Mouse (Mus musculus): ENCODE measurements around the gene Msi2.

The Msi2 gene

DNA sequence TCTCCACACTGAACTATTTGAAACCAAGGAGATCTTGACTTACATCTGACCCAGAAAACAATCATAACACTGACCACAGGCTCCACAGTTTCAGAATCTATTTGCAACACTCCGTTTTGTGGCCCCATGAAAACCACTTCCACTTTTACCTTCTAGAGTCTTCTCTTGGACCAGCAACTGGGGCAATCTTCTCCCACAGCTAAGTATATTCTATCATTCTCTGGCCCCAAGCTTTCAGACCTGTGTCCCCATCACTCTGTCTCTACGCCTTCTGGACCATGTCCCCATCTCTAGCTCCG, 86.4 kb downstream of the Msi2 start:
- no peak for DNase-seq

DNA sequence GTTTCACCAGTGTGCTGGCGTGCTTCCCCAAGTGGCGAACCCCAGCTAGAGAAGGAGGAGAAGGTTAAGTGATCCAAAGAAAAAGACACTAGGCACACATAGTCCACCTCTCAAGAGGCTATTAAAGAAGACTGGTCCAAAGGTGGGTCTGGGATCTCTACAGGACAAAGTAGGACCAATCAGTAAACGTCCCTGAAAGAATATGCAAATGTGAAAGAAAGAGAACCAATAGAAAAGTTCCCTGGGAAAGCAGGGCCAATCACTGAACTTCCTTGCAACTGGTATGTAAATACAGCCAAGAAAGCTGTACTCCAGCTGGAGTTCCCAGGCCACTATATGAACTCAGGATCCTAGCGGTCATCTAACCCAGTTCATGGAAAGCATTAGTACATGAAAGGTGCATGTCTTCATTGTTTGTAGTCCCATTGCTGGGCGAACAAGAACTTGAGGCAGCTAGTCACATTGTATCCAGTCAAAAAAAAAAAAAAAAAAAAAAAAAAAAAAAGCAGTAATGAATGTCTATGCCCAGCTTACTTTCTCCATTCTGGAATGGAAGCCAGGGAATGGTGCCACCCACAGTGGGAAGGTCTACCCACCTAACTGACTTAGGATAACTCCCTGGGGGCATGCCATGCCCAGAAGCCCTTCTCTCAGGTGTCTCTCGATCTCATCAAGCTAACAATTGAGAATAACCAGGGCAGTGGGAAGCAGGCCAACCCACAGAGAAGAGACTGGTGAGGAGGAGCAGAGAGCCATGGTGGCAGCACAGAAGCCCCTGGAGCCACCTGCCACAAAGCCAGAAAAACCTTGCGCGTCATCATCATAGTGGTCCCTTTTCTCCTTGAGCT, 87.0 kb downstream of the Msi2 start:
- no peak for DNase-seq

- peak; percentile 64 for DNase-seq
Observed at GRCm38 (mm10) chr11:88629619-88630018, 88.7 kb downstream of the Msi2 start.

GRCm38 (mm10) chr11:88629165-88629564, 89.1 kb downstream of the Msi2 start:
- DNase-seq: no peak

DNA sequence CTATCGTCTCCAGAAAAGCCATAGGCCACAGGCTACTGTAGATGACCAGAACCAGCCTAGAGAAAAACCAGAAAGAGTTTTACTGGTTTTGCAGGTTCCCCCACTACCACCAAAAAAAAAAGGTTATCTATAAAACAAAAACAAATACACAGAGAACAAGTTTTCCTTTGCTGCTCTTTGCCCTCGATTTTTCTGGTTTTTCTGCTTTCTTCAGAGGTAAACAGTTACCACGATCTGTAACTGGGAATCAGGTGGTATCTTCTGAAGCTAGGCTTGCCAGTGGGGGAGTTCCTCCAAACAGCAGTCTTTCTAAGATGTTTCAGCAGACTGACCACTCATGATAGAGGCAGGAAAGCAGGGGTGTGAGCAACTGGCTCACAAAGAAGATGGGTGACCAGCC, 89.6 kb downstream of the Msi2 start:
- DNase-seq: no peak

- DNase-seq: no peak
Observed at GRCm38 (mm10) chr11:88627327-88627726, 91.0 kb downstream of the Msi2 start.

DNA sequence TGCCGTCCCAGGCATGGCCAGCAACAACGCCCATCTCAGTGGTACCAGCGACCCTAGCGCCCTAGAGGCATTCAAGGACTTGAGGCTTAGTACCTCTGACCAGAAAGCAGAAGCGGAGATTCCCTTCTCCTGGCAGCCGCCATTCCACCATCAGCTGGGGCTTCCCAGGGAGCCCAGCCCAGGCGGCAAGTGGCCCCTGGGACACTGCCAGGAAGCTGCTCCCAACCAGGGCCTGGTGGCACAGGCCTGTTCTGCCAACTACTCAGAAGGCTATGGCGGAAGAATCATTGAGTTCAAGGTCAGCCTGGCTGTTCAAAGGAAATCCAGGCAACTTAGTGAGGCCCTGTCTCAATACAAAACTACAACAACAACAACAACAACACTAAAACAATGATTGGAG, 91.7 kb downstream of the Msi2 start:
- no peak for DNase-seq

- no peak for DNase-seq
Observed at GRCm38 (mm10) chr11:88626061-88626460, 92.3 kb downstream of the Msi2 start.

- DNase-seq: no peak
Observed at GRCm38 (mm10) chr11:88625063-88625462, 93.2 kb downstream of the Msi2 start.

GRCm38 (mm10) chr11:88624627-88625026, 93.7 kb downstream of the Msi2 start:
- no peak for DNase-seq

DNA sequence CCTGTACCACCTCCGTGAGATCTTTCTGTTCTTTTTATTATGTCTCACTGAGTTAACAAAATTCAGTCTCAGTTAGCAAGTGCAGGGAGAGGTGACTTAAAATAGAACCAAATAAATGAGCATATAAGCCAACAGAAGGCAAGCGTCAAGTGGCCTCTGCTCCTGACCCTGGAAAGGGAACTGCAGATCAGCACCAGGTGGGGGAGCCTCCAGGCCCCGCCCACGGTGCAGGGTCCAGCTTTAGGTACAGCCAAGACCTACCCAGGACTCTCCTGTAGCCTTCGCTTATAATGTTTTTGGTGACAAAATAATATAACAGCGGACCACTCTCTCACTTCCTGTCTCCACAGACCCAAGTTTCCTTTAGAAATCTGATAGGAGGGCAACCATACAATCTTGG, 94.6 kb downstream of the Msi2 start:
- DNase-seq: no peak

- no peak for DNase-seq
Observed at GRCm38 (mm10) chr11:88622496-88622895, 95.8 kb downstream of the Msi2 start.

DNA sequence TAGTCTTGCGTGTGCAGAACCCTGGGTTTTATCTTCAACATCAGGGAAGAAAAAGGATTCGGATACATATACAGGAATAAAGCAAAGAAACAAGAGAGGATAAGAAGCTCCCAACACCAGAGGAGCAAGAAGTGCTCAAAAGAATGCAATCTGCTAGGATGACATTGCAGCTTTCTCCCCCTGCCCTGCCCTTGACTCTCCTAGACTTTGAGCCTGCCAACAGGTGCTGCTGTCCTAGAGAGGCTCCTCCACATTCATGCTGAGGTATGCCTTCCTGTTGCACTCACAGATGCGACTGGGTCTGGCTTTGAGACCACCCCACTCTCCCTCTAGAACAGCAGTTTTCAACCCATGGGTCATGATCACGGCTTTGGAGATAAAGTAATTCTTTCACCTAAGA, 96.5 kb downstream of the Msi2 start:
- DNase-seq: no peak

DNA sequence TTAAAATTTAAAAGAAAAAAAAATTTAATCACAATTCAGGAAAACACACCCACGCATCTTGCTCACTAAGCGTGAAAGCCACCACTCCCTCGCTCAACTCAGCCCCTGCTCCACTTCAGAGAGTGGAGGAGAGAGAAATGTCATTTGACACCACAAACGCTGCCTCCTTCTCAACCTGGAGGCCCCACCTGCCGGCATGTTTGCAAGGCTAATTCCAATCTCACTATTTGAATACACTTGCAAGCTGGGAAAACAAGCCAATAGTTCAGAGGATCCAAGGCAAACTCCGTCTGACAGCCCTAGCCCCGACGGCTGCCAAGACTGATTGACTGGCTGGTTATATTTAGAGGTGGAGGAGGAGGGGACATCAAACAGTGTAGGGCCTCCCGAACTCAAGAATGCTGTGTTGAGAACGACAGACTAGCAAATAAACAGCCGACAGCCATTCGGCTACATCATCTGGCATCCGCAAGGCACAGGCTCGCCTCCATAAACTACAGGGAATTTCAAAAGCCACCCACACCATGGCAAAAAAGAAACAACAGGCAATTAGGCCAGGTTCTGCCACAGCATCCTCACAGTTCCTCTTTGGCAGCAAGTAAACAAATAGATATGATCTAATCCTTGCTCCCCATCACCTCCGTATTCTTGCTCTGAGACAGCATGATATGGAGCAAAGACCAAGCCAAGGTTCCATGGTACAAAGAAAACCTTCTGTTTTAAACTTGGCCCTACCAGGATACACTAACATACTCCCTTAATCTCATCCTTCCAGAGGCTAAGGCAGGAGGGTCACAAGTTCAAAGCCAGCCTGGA, 97.9 kb downstream of the Msi2 start:
- DNase-seq: peak; percentile 83

DNA sequence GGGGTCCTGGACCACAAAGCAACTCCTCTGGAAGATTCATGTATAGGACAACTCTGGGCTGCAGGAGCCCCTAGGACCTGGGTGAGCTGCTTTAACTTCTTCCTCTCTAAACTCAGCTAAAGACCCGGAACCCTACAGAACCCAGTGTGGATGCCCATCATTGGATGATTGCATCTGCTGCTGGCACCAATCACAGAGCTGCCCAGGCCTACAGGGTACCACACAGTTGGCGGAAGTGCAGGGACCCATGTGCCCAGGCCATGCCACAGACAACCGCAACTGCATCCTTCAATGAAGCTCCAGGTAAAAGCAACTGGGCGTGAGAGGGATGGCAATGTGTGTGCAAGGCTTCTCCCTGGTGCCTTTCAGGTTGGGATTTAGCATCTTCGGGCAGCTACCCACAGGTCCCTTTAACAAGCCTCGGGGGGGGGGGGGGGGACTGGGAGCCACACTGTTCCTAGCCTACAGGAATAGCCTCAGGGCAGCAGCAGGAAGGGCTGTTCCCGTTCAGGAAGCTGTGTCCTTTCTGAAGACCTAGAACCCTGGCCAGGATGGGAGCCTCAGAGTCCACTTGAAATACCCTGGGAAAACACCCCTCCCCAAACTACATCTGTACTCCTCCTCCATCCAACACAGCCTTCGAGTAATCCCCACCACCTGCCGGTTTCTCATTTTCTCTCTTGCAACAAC, 98.7 kb downstream of the Msi2 start:
- DNase-seq: no peak

DNA sequence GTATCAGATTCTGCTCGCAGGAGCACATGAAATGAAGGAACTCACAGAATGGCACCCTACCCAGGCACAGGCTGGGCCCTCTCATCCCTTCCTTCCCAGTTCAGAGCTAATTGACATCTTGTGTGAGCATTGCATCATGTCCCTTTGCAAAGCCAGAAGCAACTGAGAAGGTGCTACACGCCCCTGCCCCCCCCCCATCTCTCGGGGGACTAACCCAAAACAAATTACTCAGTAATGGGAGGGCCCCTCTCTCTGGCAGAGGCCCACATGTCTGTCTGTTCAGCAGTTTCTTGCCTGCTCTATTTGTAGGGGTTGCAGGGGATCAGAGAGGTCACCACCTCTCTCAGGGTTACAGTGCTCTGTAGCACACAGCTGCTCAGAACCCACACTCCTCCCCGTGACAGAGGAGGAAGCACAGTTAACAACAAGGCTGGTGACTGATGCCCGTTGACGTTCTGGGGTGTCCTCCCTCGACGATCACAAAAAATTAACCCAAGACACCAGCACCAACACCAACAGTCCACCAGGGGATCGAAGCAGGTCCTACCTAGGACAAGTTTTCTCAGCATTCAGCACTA, 99.5 kb downstream of the Msi2 start:
- no peak for DNase-seq

- DNase-seq: no peak
Observed at GRCm38 (mm10) chr11:88618005-88618501, 100.3 kb downstream of the Msi2 start.

GRCm38 (mm10) chr11:88617380-88617779, 100.9 kb downstream of the Msi2 start:
- DNase-seq: no peak

- DNase-seq: no peak
Observed at GRCm38 (mm10) chr11:88614527-88615305, 103.6 kb downstream of the Msi2 start.

- DNase-seq: no peak
Observed at GRCm38 (mm10) chr11:88613771-88614526, 104.4 kb downstream of the Msi2 start.

- no peak for DNase-seq
Observed at GRCm38 (mm10) chr11:88613008-88613407, 105.3 kb downstream of the Msi2 start.

- DNase-seq: no peak
Observed at GRCm38 (mm10) chr11:88612141-88612540, 106.2 kb downstream of the Msi2 start.

All from layer of hippocampus, adult 9-11 months (tissue).